Mouse (Mus musculus) cerebellum, adult 11-12 months (tissue): ENCODE results near the gene Tesmin.

Experiments used
- DNase-seq: peaks from one replicate; pipeline ENCODE4 v3.0.0; 2022

The Tesmin gene

GRCm38 (mm10) chr19:3388629-3389057 is at the start of gene Tesmin:
Gene Tesmin, plus strand, starts transcription at chr19:3388857.
- peak; percentile 55 for DNase-seq

GRCm38 (mm10) chr19:3339187-3339586 is 49.5 kb upstream of the Tesmin start:
- DNase-seq = no peak

DNA sequence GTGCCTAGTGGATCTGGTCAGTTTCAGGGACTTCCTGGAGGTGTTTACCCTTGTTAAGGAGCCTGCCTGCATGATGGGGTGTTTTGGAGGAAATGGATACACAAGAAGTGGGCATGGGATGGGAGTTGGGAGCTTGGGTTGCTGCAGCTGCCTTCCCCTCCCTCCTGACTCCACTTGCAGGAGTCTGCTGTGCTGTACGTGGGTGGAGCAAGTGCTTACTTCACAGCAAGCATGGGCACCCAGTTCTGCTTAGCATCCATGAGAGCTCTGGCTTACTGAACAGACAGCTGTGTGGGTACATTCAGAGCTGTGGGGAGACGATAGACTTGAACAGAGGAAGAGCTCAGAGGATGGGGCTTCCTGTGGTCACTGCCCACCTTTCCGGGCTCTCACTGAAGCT is 47.6 kb upstream of the Tesmin start:
- no peak for DNase-seq

GRCm38 (mm10) chr19:3343929-3344328 is 44.7 kb upstream of the Tesmin start:
- DNase-seq = no peak

GRCm38 (mm10) chr19:3344636-3345544 is 43.8 kb upstream of the Tesmin start:
- DNase-seq = no peak

DNA sequence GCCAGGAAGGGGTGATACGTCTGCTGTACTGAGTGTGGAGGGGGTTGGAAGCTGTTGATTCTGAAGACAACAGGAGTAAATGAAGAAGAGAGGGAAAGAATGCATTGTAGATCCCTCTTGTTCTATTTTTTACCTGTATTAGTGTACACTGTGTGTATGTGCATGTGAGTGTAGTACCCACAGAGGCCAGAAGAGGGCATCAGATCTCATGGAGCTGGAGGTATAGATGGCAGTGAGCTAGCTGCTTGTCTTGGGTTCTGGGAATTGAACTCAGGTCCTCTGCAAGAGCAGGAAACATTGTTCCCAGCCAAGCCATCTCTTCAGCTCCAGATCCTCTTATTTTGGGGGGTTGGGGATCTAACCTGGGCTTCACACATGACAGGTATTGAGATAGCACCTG is 40.9 kb upstream of the Tesmin start:
- no peak for DNase-seq

DNA sequence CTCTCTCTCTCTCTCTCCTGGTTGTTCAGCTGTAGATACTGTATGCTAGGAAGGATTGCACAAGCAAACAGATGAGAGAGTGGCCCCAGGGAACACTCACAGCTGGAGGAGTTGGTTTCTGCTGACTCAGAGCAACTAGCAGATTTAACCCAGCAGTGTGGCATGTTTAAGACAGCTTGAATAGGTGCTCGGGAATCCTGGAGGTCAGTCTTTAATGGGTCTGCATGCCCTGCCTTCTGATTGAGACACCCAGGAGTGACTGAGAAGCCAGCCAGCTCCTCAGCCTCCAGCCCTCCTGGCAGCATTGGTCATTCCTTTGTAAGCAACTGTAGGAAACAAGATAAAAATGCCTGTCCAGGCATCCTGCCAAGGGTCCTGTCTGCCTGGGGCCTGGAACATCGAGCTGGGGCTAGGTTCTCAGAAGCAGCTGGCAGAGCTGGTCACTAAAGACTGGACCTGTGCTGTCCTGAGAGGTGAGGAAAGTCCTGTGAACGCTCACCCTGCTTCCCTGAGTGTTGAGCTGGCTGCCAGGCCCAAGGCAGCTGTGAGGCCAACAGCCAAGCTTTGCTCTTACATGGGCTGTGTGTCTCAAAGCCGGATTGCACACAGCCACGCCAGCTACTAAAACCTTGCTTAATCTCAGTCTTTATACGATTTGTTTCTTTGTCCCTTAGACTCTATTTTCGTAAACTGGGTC is 35.1 kb upstream of the Tesmin start:
- DNase-seq = peak; percentile 10

DNA sequence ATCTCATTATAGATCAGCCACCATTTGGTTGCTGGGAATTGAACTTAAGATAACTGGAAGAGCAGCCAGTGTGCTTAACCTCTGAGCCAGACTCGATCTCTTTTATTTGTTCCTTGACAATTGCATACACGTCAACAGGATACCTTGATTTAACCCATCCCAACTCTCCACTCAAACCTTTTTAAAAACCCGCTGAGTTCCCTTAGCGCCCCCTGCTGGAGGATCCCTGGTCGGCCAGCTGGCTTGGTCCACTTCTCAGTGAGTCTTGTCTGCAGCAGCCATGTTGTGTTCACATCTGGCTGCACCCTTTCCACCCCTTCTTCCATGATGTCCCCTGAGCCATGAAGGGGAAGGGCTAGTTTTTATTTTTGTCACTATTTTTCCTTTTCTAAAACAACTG is 33.6 kb upstream of the Tesmin start:
- no peak for DNase-seq

DNA sequence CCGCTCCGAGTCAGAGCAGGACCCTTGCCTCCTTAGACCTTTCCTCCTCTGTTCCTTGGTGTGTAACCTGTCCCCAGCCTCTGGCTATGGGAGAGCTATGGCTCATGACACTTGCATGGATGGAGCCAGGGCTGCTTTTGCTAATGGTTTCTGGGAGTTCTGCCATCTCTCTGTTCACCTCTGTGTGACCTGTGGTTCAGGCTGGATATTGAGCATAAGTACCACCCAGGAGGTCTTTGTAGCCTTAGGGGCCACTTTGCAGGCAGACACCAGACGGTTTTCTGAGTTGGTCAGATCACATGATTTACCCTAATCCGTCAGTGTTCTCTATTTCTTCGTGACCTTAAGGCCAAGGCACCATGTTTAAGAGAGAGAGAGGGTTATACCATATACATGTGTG is 32.1 kb upstream of the Tesmin start:
- no peak for DNase-seq

GRCm38 (mm10) chr19:3357620-3358019 is 31.0 kb upstream of the Tesmin start:
- DNase-seq = no peak

DNA sequence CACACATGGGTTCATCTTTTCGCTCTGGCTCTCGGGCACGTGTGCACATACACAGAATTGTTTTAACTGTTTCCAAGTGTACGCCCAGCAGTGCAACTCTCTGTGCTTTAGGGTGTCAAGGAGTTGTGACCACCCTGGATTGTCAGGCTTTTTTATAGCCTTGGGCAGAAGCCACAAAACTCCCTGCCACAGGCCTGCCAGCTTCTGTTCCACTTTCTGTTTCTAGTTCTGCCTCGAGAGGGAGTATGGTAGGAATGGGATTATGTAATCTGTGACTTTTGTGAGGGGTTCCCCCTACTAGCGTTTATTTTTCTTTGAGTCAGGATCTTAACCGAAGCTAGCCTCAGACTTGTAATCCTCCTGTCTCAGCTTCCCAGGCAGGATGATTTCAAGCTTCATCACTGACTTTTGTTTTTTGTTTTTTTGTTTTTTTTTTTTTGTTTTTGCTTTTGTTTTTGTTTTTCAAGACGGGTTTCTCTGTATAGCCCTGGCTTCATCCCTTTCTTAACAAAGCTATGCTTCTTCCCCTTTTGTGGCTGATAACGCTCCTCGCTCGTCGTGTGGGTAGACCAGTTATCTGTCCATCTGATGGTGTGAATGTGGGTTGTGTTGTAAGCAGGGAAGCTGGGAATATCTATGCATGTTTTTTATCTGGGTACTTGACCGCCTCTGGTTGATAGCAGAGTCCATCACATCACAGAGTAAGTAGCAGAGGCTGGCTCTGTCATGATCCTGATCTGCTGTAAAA is 28.6 kb upstream of the Tesmin start:
- DNase-seq = no peak

DNA sequence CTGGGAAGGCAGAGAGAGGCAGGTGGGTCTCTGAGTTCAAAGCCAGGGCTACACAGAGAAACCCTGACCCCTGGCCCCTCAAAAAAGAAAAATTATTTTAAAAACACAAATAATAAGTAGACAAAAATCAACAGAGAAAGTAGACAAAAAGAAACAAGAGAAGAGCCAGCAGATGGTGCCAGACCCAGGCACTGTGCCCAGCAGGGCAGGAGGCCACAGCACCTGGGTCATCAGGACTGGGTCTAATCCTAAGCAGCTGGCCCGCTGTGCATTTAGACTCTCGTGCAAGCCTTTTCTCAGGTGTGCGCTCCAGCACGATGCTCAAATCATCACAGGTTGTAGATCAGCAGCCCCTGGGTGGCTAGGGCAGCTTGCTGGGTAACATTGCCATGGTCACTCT is 25.1 kb upstream of the Tesmin start:
- no peak for DNase-seq

DNA sequence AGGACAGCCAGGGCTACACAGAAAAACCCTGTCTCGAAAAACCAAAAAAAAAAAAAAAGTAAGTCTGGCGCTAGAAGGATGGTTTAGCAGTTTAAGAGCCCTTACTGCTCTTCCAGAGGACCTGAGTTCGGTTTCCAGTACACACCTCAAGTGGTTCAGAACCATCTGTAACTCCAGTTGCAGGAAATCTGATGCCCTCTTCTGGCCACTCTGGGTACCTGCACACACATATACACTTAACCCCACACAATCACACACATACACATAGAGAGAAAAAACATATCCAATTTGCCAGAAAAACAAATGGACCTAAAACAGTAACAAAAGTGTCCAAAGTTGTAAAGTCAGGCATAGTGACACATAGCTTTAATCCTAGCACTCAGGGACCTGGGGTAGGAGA is 23.6 kb upstream of the Tesmin start:
- no peak for DNase-seq

GRCm38 (mm10) chr19:3368276-3368675 is 20.4 kb upstream of the Tesmin start:
- DNase-seq = no peak

- DNase-seq = no peak
Observed at GRCm38 (mm10) chr19:3373380-3373779, 15.3 kb upstream of the Tesmin start.

GRCm38 (mm10) chr19:3374028-3374427 is 14.6 kb upstream of the Tesmin start:
- DNase-seq = no peak

GRCm38 (mm10) chr19:3375945-3376495 is 12.6 kb upstream of the Tesmin start:
- DNase-seq = no peak

DNA sequence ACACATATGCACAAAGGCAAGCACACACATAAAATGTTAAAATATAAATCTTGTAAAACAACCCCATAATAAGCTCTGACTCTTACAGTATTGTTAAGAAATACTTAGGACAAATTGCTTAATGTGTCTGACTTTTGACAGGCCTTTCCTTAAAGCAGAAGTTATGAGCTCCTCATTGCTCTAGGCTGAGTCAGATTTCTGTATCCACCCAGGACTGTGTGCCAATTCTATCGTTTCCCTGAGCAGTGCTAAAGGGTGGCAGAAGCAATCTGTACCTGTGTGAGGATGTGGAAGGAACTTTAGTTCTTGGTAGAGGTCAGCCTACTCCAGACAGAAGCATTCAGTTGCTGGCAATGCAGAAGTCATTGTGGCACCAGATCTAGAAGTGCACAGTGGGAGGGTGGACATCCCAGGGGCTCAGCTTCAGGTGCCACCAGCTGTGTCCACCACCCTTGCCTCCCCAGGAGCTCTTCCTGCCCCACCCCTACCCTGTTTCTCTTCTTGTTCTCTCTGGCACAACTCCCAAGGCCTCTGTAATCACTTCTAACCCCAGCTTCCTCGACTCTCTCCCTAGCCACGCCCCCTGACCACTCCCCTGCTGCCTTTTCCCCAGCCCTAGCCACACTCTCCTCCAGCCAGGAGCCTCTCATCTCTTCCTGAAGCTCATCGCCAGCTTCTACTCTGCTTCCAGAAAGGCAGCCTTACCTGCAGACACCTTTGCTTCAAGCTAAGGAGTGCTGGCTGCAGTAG is 11.5 kb upstream of the Tesmin start:
- no peak for DNase-seq

GRCm38 (mm10) chr19:3378614-3379013 is 10.0 kb upstream of the Tesmin start:
- no peak for DNase-seq

DNA sequence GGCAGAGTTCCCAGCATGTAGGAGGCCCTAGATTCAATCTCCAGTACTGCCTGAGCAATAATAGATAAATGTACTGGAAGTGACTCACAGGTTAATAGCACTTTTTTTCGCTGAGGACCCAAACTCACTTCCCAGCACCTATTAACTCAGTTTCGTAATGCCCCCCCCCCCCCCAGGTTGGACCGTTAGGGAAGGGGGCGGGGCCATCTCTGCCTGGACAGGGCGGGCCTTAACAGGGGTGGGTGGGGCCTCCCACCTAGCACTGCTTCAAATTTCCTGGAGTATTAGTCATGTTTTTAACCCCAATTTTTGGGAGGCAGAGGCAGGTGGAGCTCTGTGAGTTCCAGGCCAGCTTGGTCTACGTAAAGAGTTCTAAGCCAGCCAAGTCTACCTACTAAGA is 596 bp upstream of the Tesmin start:
- no peak for DNase-seq

GRCm38 (mm10) chr19:3389089-3389488 is 432 bp downstream of the Tesmin start:
- DNase-seq = peak; percentile 33

- no peak for DNase-seq
Observed at GRCm38 (mm10) chr19:3392384-3392783, 3.7 kb downstream of the Tesmin start.
